Mouse (Mus musculus) T-helper 2 cell (primary cell): ENCODE measurements at regions not wholly inside any gene's neighbourhood (a gene's known extent, or its start where the extent isn't known, plus 50 kb on each side); places are given as distances from the start of the nearest gene placed in this dataset.
"Not testable (repeated sequence)": the region's sequence is repeated elsewhere in the genome, so short reads cannot be mapped to it uniquely, and the experiment has no call there.

Experiments used
- in situ Hi-C: fragments of 300-600 bp; cut with MboI, MseI; formaldehyde crosslinking; loops from one replicate; pipeline ENCODE4 v1.15.1; 2025; ENCODE audit warnings: high pct_unique_total_duplicates

- in situ Hi-C loops = loop anchor here (10.0 kb wide), 1 partner anchor 1376 kb away; no protein-coding TSS in a partner anchor
Measured at GRCm38 (mm10) chrX:118068532-118068931, 358.5 kb upstream of the Tgif2lx2 start.

- in situ Hi-C loops = no loop called here
Measured at GRCm38 (mm10) chrX:118112582-118112981, 314.4 kb upstream of the Tgif2lx2 start.

GRCm38 (mm10) chrX:118117121-118117520, 309.9 kb upstream of the Tgif2lx2 start:
- in situ Hi-C loops = not testable (repeated sequence)

- in situ Hi-C loops = no loop called here
Measured at GRCm38 (mm10) chrX:118135236-118135635, 291.8 kb upstream of the Tgif2lx2 start.
